Mouse (Mus musculus) hindbrain, postnatal 0 days (tissue): ENCODE results near the gene Syt9. TPM values are rescaled to one million over a fixed set of nuclear protein-coding genes. Genes with fewer than 3 reads are reported as not detected.
"Not testable (repeated sequence)": the region's sequence is repeated elsewhere in the genome, so short reads cannot be mapped to it uniquely, and the experiment has no call there.

ENCODE experiments used
- ATAC-seq: fragments of 200-750 bp; cut with Nextera tagmentation; 2 replicates; pipeline ENCODE4 v1.8.0; 2017; ENCODE audit warnings: mild to moderate bottlenecking, moderate TSS enrichment, moderate library complexity
- DNase-seq: peaks from one replicate; pipeline ENCODE4 v3.0.0-alpha.2; 2015; ENCODE audit warnings: low spot score
- H3K27ac ChIP-seq: fragments of 300-500 bp; sonication (generic); 2 replicates; pipeline ENCODE4 v1.5.1; 2014; ENCODE audit warnings: mild to moderate bottlenecking
- H3K27me3 ChIP-seq: fragments of 300-500 bp; sonication (generic); 2 replicates; pipeline ENCODE4 v1.6.1; 2014; ENCODE audit warnings: low read length, mixed read lengths; ENCODE audit not compliant: insufficient read depth
- H3K36me3 ChIP-seq: fragments of 300-500 bp; sonication (generic); 2 replicates; pipeline ENCODE4 v1.6.1; 2014; ENCODE audit warnings: low read length, mixed read lengths; ENCODE audit not compliant: insufficient read depth
- H3K4me1 ChIP-seq: fragments of 300-500 bp; sonication (generic); 2 replicates; pipeline ENCODE4 v1.6.1; 2014; ENCODE audit warnings: antibody characterized with exemption, low read length, mixed read lengths; ENCODE audit not compliant: insufficient read depth
- H3K4me2 ChIP-seq: fragments of 300-500 bp; sonication (generic); 2 replicates; pipeline ENCODE4 v1.6.1; 2014; ENCODE audit warnings: low read depth, mild to moderate bottlenecking, low read length, moderate library complexity, mixed read lengths
- H3K4me3 ChIP-seq: fragments of 300-500 bp; sonication (generic); 2 replicates; pipeline ENCODE4 v1.5.1; 2014; ENCODE audit warnings: low read length
- H3K9ac ChIP-seq: fragments of 300-500 bp; sonication (generic); replicated peaks from 2 replicates; pipeline ENCODE4 v1.6.1; 2014; ENCODE audit warnings: mild to moderate bottlenecking, low read length, moderate library complexity, mixed read lengths
- H3K9me3 ChIP-seq: fragments of 300-500 bp; sonication (generic); 2 replicates; pipeline ENCODE4 v1.6.1; 2016; ENCODE audit warnings: low read length, mixed read lengths
- CTCF ChIP-seq: IDR thresholded peaks from 2 replicates; pipeline ENCODE4 v1.5.1; 2016; ENCODE audit warnings: antibody characterized with exemption, control low read depth, low read depth
- WGBS: fragments of 180-500 bp; shearing (Covaris S2); extraction: QIAGEN DNeasy Blood & Tissue Kit; methylation state at CpG from one replicate; pipeline ENCODE4 v1.1.7; 2014; 5-methylcytosine and 5-hydroxymethylcytosine counted together
- polyA plus RNA-seq: library from polyadenylated mRNA; unstranded; fragments of >200 nt; fragmentation: Nextera tagmentation; extraction: Ambion mirVana; gene quantifications from 2 replicates; pipeline ENCODE4 v1.2.1, GENCODE M21; 2015
- total RNA-seq: library from RNA; depleted of rRNA; stranded (reverse); fragments of >200 nt; gene quantifications from 2 replicates; pipeline ENCODE4 v1.2.3, GENCODE M21; 2014

Gene Syt9
- total and polyA plus RNA-seq, 2 experiments from 2014 or later, result 12.4 to 30.0 TPM

DNA sequence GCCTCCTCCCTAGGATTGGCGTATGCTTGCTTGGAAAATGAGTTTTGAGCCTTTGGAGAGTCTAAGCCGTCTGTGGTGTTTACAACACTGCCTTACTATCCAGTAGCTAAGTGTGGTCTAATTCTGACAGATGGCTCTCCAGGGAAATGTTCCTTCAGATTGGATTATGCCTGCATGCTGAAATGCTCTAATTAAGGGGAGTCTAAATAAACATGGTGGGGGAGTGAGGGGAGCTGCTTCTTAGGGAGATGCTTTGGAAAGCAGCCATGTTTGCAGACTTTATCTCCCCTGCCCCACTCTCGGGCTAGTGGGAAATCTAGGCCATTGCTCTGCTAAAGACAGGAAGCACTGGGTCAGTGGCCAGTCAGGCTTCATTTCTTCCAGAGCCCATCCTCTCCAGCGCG is 84.6 kb downstream of the Syt9 start:
- H3K4me3 ChIP-seq, result no peak overlapping the region
- 53% methylated on average over 5 of the region's 5 CpGs for WGBS
- H3K36me3 ChIP-seq, result no peaks in the 10 kb centered on the region
- DNase-seq, result peak; percentile 80
- no peaks in the 10 kb centered on the region for H3K27me3 ChIP-seq
- H3K4me1 ChIP-seq, result no peaks in the 10 kb centered on the region
- no peak overlapping the region for H3K4me2 ChIP-seq
- ATAC-seq, result peak; percentile 77
- TF ChIP-seq CTCF, result no peak
- H3K27ac ChIP-seq, result peak overlapping the region; percentile 11; the same call in 1 of the 2 replicates
- no peak overlapping the region for H3K9ac ChIP-seq
- no peaks in the 10 kb centered on the region for H3K9me3 ChIP-seq

DNA sequence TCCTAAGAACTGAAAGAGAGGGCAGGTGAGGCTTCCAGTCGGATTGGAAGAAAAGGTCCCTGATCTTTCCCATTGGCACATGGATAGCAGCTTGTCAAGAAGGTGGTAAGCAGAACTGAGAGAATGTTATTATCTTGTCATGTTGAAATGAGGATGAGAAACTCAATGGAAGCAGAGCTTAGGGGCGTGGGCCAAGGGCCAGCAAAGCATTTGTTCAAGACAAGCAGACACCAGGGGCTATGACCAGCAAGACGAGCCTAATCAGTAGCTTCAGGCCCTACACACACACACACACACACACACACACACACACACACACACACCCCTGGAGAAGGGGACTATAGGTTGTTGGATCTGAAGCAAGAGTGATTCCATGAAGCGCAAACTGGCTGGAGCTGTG is 90.6 kb downstream of the Syt9 start:
- Histone ChIP-seq H3K36me3 (no peaks in the 10 kb centered on the region), H3K9me3 (no peaks in the 10 kb centered on the region), H3K27ac (no peak overlapping the region), H3K4me3 (no peak overlapping the region), H3K27me3 (no peaks in the 10 kb centered on the region), H3K4me2 (no peak overlapping the region), H3K9ac (no peak overlapping the region), H3K4me1 (no peaks in the 10 kb centered on the region)
- ATAC-seq (no peak), DNase-seq (no peak)
- no peak for TF ChIP-seq CTCF
- WGBS, result 88% methylated on average over 4 of the region's 4 CpGs

DNA sequence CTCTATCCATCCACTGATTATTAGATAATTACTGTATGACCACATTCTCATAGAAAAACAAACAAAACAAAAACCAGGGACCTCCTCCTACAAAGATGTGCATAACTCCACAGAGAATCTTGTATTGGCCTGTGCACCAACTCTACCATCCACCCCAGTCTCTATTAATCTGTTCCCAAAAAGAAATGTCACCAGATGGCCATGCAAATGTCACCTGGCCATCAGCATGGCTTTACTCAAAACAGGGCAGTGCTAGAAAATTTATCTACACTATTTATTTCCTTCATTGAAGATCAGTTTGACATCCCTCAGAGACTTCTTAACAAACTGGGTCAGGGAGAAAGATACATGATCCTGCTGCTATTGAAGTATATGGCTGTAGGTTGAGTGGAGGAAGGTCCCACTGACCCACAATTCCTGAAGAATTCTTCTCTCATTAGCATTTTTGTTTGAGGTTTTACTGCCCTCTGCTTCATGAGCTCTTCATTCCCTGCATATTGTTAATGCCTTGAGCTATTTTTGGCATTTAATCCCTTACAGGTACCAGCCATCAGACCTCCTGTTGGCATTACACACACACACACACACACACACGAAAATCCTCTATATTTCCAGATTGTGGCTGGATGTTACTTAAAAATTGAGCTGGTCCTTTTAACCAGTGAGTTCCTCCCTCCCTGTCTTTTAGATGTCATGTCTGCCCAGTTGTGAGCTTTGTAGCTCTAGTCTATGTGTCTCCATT is 91.3 kb downstream of the Syt9 start:
- no peaks in the 10 kb centered on the region for H3K27me3 ChIP-seq
- no peak for ATAC-seq
- WGBS, result 69% methylated on average over 1 of the region's 1 CpGs
- H3K4me3 ChIP-seq, result no peak overlapping the region
- DNase-seq, result no peak
- H3K9ac ChIP-seq, result no peak overlapping the region
- H3K27ac ChIP-seq, result no peak overlapping the region
- TF ChIP-seq CTCF, result no peak
- no peaks in the 10 kb centered on the region for H3K36me3 ChIP-seq
- H3K4me2 ChIP-seq, result no peak overlapping the region
- no peaks in the 10 kb centered on the region for H3K4me1 ChIP-seq
- no peaks in the 10 kb centered on the region for H3K9me3 ChIP-seq

DNA sequence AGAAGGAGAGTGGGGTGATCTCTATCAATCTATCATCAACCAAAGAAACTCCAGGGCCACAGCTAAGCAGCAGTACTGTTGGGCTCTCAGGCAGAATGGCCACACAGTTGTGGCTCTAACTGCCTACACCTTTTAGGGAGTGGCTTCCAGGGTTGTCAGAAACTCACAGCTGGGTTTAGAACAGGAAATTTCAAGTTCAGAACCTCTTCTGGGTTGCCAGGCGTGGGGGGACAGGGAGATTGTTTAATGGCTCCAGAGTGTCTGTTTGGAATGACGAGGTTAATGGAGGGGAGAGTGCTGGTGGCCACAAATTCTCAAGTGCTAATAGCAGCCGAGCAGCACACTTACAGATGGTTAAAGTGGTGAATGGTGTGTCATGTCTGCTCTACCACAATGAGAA is 92.4 kb downstream of the Syt9 start:
- whole genome bisulfite sequencing, result 75% methylated on average over 3 of the region's 3 CpGs
- ATAC-seq (no peak), DNase-seq (no peak)

DNA sequence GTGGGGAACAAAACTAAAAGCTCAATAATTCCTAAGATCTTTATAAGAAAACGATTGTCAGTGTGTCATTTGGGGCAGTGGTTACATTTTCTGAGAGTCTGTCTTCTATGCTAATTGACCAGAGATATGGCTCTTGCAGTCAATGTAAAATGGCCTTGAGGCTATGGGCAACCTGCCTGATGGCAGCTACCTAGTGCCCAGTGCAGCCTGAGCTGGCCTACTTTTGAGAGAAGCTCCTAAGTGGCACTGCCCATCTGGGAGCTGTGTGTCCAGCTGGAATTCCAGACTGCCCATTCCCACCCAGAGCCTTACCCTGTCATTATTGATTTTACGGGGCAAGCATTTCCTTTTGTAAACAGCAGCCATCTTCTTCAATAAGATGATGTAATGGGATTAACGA is 94.6 kb downstream of the Syt9 start:
- H3K27me3 ChIP-seq, result no peaks in the 10 kb centered on the region
- no peaks in the 10 kb centered on the region for H3K4me1 ChIP-seq
- DNase-seq (no peak), ATAC-seq (no peak)
- no peaks in the 10 kb centered on the region for H3K9me3 ChIP-seq
- no peak overlapping the region for H3K27ac ChIP-seq
- WGBS, result 86% methylated on average over 3 of the region's 3 CpGs
- H3K9ac ChIP-seq, result no peak overlapping the region
- H3K4me3 ChIP-seq, result no peak overlapping the region
- no peak overlapping the region for H3K4me2 ChIP-seq
- no peaks in the 10 kb centered on the region for H3K36me3 ChIP-seq
- no peak for TF ChIP-seq CTCF

More for the DNA sequence above, 92.4 kb downstream of the Syt9 start:
- TF ChIP-seq CTCF, result no peak
- no peak overlapping the region for H3K27ac ChIP-seq
- no peaks in the 10 kb centered on the region for H3K4me1 ChIP-seq
- no peak overlapping the region for H3K4me2 ChIP-seq
- H3K27me3 ChIP-seq, result no peaks in the 10 kb centered on the region
- H3K9me3 ChIP-seq, result no peaks in the 10 kb centered on the region
- H3K9ac ChIP-seq, result no peak overlapping the region
- no peaks in the 10 kb centered on the region for H3K36me3 ChIP-seq
- H3K4me3 ChIP-seq, result no peak overlapping the region

DNA sequence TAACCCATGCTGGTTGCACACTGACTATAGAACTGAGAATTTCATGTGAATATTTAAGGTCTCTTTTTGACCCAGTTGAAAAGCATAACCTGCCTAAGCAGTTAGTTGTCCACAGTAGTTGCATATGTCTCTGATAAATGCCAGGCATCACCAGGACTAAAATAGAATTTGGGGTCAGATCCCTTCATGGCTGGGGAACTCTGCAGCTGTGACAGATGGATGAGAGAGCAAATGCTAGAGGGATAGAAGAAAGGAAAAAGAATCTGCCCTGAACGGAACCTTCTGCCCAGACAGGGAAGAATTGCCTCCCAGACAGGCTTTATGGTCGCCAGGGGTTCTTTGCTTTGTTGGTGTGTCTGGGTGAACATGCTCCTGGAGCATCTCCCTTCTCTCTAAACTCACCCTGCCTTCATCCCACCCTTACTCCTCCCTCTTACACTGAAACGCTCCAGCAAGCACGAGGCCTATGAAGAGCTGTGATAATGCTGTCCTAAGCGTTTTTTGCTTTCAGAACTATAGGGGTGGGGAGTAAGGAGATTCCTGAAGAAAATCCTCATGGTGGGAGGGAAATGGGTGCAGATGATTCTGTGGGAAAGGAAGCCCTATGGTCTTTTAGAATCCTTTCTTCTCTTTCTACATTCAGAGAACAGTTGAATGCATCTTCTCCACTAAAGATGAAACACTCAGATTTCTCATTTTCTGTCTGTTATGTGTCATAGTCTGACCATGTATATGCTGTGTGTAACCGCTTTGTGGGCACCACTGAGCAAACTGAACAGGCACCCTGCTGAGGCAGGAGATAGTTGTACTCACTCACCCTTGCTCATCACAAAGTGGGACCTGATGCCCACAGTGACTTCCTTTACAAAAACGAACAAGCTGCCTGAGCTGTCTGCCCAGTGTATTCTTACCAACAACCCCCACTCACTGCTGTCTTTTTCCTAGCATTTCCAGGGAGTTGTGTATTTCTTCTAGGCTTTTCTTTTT is 108.7 kb downstream of the Syt9 start:
- Histone ChIP-seq H3K4me3 (no peak overlapping the region), H3K27ac (no peak overlapping the region), H3K9ac (no peak overlapping the region), H3K4me2 (no peak overlapping the region), H3K4me1 (no peaks in the 10 kb centered on the region), H3K27me3 (no peaks in the 10 kb centered on the region), H3K9me3 (no peaks in the 10 kb centered on the region), H3K36me3 (no peaks in the 10 kb centered on the region)
- 45% methylated on average over 7 of the region's 7 CpGs for WGBS
- ATAC-seq, result peak; percentile 40; the same call in 1 of the 2 replicates
- no peak for TF ChIP-seq CTCF
- DNase-seq, result no peak

DNA sequence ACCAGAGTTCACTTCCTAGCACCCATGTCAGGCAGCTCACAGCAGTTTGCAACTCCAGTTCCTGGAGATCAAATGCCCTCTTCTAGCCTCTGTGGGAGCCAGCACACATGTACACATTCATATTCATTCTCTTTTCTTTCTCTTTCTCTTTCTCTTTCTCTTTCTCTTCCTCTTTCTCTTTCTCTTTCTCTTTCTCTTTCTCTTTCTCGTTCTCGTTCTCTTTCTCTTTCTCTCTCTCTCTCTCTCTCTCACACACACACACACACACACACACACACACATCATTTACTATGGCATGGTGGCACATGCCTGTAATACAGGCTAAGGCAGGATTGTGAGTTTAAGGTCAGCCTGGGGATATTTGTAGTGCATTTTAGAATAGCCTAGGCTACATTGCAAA is 115.2 kb downstream of the Syt9 start:
- H3K36me3 ChIP-seq, H3K9me3 ChIP-seq, H3K27ac ChIP-seq, H3K4me2 ChIP-seq, H3K27me3 ChIP-seq, H3K4me3 ChIP-seq, H3K9ac ChIP-seq, H3K4me1 ChIP-seq, DNase-seq, ATAC-seq: not testable (repeated sequence)
- 76% methylated on average over 2 of the region's 2 CpGs for WGBS
